Mouse (Mus musculus) liver, embryonic 15.5 days (tissue): Measurements from ENCODE around the gene Hs2st1. TPM values are rescaled to one million over a fixed set of nuclear protein-coding genes. Genes with fewer than 3 reads are reported as not detected.

Source experiments
- ATAC-seq: fragments of 200-750 bp; cut with Nextera tagmentation; 2 replicates; pipeline ENCODE4 v1.8.0; 2017; ENCODE audit warnings: moderate number of reproducible peaks, mild to moderate bottlenecking, moderate library complexity; ENCODE audit not compliant: insufficient read depth
- H3K27ac ChIP-seq: fragments of 300-500 bp; sonication (generic); replicated peaks from 2 replicates; pipeline ENCODE4 v1.5.1; 2015; ENCODE audit warnings: mild to moderate bottlenecking, inconsistent platforms
- H3K27me3 ChIP-seq: fragments of 300-500 bp; sonication (generic); 2 replicates; pipeline ENCODE4 v1.6.1; 2015; ENCODE audit warnings: mild to moderate bottlenecking, inconsistent platforms
- H3K36me3 ChIP-seq: fragments of 300-500 bp; sonication (generic); replicated peaks from 2 replicates; pipeline ENCODE4 v1.6.1; 2015; ENCODE audit warnings: moderate library complexity, mild to moderate bottlenecking, inconsistent platforms
- H3K4me1 ChIP-seq: fragments of 300-500 bp; sonication (generic); replicated peaks from 2 replicates; pipeline ENCODE4 v1.6.1; 2015; ENCODE audit warnings: inconsistent platforms
- H3K4me2 ChIP-seq: fragments of 300-500 bp; sonication (generic); 2 replicates; pipeline ENCODE4 v1.6.1; 2015; ENCODE audit warnings: moderate library complexity, mild to moderate bottlenecking, inconsistent platforms
- H3K4me3 ChIP-seq: fragments of 300-500 bp; sonication (generic); replicated peaks from 2 replicates; pipeline ENCODE4 v1.5.1; 2015; ENCODE audit warnings: mild to moderate bottlenecking, inconsistent platforms
- H3K9ac ChIP-seq: fragments of 300-500 bp; sonication (generic); 2 replicates; pipeline ENCODE4 v1.6.1; 2015; ENCODE audit warnings: moderate library complexity, mild to moderate bottlenecking, inconsistent platforms
- H3K9me3 ChIP-seq: fragments of 300-500 bp; sonication (generic); replicated peaks from 2 replicates; pipeline ENCODE4 v1.6.1; 2016; ENCODE audit warnings: inconsistent platforms
- WGBS: fragments of 180-500 bp; shearing (Covaris S2); methylation state at CpG from one replicate; pipeline ENCODE4 v1.1.7; 2015; ENCODE audit warnings: mixed read lengths; ENCODE audit not compliant: insufficient replicate concordance; 5-methylcytosine and 5-hydroxymethylcytosine counted together
- polyA plus RNA-seq: library from polyadenylated mRNA; unstranded; fragments of >200 nt; fragmentation: Nextera tagmentation; extraction: Ambion mirVana; gene quantifications from 2 replicates; pipeline ENCODE4 v1.2.1, GENCODE M21; 2015

Hs2st1 gene
- polyA plus RNA-seq, 1 experiment from 2014 or later, result 1.9 TPM

DNA sequence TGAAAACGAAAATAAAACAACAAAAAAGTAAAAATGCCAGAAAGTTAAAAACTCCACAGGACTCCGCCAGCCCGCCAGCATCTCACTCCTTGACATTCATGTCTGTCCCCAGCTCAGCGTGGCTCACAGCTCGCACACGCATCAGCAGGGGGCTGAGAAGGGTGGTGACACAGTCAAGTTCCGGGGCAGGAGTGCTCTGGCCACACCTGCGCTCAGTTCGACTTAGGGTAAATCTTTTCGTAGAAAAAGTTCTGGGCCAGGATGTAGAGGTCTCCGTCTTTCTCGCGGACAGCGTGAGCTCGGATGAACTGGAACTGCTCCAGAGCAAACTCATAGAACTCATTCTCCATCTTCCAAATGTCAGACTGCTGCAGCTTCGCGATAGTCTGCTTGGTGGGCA, 135.7 kb downstream of the Hs2st1 start:
- H3K9me3 ChIP-seq, result no peaks in the 10 kb centered on the region
- H3K36me3 ChIP-seq, result 0 out of 2 replicates have a peak, but pooled peaks cover 5% of the 10 kb centered on the region
- ATAC-seq, result no peak
- no peak overlapping the region for H3K9ac ChIP-seq
- H3K27me3 ChIP-seq, result no peaks in the 10 kb centered on the region
- no peak overlapping the region for H3K4me3 ChIP-seq
- H3K27ac ChIP-seq, result no peak overlapping the region
- WGBS, result 82% methylated on average over 17 of the region's 17 CpGs
- no peak overlapping the region for H3K4me2 ChIP-seq
- H3K4me1 ChIP-seq, result no peaks in the 10 kb centered on the region

GRCm38 (mm10) chr3:144433039-144433438, 136.9 kb downstream of the Hs2st1 start:
- H3K4me3 ChIP-seq, result no peak overlapping the region
- H3K27ac ChIP-seq, result no peak overlapping the region
- WGBS, result 71% methylated on average over 7 of the region's 7 CpGs
- H3K27me3 ChIP-seq, result no peaks in the 10 kb centered on the region
- no peak overlapping the region for H3K4me2 ChIP-seq
- no peaks in the 10 kb centered on the region for H3K9me3 ChIP-seq
- no peaks in the 10 kb centered on the region for H3K4me1 ChIP-seq
- ATAC-seq, result no peak
- no peak overlapping the region for H3K9ac ChIP-seq
- H3K36me3 ChIP-seq, result 0 out of 2 replicates have a peak, but pooled peaks cover 5% of the 10 kb centered on the region

- Histone ChIP-seq H3K27ac (no peak overlapping the region), H3K9ac (no peak overlapping the region), H3K4me3 (no peak overlapping the region), H3K4me1 (no peaks in the 10 kb centered on the region), H3K36me3 (0 out of 2 replicates have a peak, but pooled peaks cover 5% of the 10 kb centered on the region), H3K9me3 (no peaks in the 10 kb centered on the region), H3K4me2 (no peak overlapping the region), H3K27me3 (no peaks in the 10 kb centered on the region)
- no peak for ATAC-seq
- WGBS, result 73% methylated on average over 10 of the region's 10 CpGs
Measured at GRCm38 (mm10) chr3:144432143-144432577, 137.8 kb downstream of the Hs2st1 start.

- no peaks in the 10 kb centered on the region for H3K4me1 ChIP-seq
- H3K36me3 ChIP-seq, result no peaks in the 10 kb centered on the region
- H3K9ac ChIP-seq, result no peak overlapping the region
- 54% methylated on average over 8 of the region's 8 CpGs for WGBS
- no peak overlapping the region for H3K27ac ChIP-seq
- no peaks in the 10 kb centered on the region for H3K9me3 ChIP-seq
- no peak overlapping the region for H3K4me3 ChIP-seq
- ATAC-seq, result no peak
- H3K27me3 ChIP-seq, result no peaks in the 10 kb centered on the region
- no peak overlapping the region for H3K4me2 ChIP-seq
Measured at GRCm38 (mm10) chr3:144428514-144429431, 141.2 kb downstream of the Hs2st1 start.

- Histone ChIP-seq H3K4me1 (no peaks in the 10 kb centered on the region), H3K4me2 (no peak overlapping the region), H3K36me3 (no peaks in the 10 kb centered on the region), H3K9ac (no peak overlapping the region), H3K4me3 (no peak overlapping the region), H3K27me3 (no peaks in the 10 kb centered on the region), H3K27ac (no peak overlapping the region), H3K9me3 (no peaks in the 10 kb centered on the region)
- WGBS, result 77% methylated on average over 4 of the region's 4 CpGs
- ATAC-seq, result no peak
Measured at GRCm38 (mm10) chr3:144425041-144425448, 144.9 kb downstream of the Hs2st1 start.

- H3K27me3 ChIP-seq, result no peaks in the 10 kb centered on the region
- H3K9ac ChIP-seq, result no peak overlapping the region
- no peak overlapping the region for H3K27ac ChIP-seq
- WGBS, result 67% methylated on average over 7 of the region's 7 CpGs
- ATAC-seq, result no peak
- H3K4me2 ChIP-seq, result no peak overlapping the region
- no peaks in the 10 kb centered on the region for H3K9me3 ChIP-seq
- no peaks in the 10 kb centered on the region for H3K4me1 ChIP-seq
- no peak overlapping the region for H3K4me3 ChIP-seq
- no peaks in the 10 kb centered on the region for H3K36me3 ChIP-seq
Measured at GRCm38 (mm10) chr3:144421404-144422180, 148.4 kb downstream of the Hs2st1 start.

- H3K9ac ChIP-seq, result no peak overlapping the region
- H3K27ac ChIP-seq, result no peak overlapping the region
- no peaks in the 10 kb centered on the region for H3K9me3 ChIP-seq
- ATAC-seq, result no peak
- no peak overlapping the region for H3K4me2 ChIP-seq
- WGBS, result 64% methylated on average over 7 of the region's 7 CpGs
- H3K4me3 ChIP-seq, result no peak overlapping the region
- H3K4me1 ChIP-seq, result no peaks in the 10 kb centered on the region
- no peaks in the 10 kb centered on the region for H3K27me3 ChIP-seq
- H3K36me3 ChIP-seq, result no peaks in the 10 kb centered on the region
Measured at GRCm38 (mm10) chr3:144413821-144414220, 156.2 kb downstream of the Hs2st1 start.

DNA sequence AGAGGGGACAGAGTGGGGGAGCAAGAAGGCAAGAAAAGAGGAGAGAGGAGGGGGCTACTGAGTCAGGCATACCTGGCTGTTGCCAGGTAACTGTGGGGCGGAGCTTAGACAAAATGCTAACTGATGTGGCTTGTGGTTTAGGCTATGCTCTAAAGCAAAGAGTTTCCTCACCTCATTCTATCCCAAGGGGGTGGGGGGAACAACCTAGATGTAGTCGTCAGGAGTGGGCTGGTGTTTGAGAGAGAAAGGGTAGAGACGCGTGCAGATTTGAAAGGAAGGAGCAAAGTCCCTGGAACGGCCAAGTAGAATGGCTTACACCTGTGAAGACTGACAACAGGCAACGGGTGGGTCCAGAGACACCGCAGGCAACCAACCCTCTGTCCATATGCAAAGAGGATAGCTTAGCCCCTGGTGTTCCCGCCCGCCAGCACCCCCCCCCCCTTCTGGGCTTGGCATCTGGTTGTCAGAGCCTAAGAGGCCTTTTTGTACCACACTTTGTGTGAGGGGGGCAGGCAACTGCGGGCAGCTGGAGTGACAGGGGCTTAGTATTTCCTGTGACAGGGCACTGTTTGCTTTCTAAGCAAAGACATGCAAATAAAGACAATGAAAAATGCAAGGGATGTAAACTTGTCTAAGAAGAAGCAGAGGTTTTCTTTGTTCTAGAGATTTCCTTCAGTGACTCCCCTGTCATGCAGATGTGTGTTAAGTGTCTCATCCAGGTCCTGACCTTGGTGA, 157.3 kb downstream of the Hs2st1 start:
- no peaks in the 10 kb centered on the region for H3K9me3 ChIP-seq
- H3K4me1 ChIP-seq, result no peaks in the 10 kb centered on the region
- no peaks in the 10 kb centered on the region for H3K36me3 ChIP-seq
- no peak overlapping the region for H3K27ac ChIP-seq
- no peak overlapping the region for H3K4me3 ChIP-seq
- no peaks in the 10 kb centered on the region for H3K27me3 ChIP-seq
- H3K4me2 ChIP-seq, result no peak overlapping the region
- ATAC-seq, result no peak
- 7% methylated on average over 10 of the region's 10 CpGs for WGBS
- H3K9ac ChIP-seq, result no peak overlapping the region

DNA sequence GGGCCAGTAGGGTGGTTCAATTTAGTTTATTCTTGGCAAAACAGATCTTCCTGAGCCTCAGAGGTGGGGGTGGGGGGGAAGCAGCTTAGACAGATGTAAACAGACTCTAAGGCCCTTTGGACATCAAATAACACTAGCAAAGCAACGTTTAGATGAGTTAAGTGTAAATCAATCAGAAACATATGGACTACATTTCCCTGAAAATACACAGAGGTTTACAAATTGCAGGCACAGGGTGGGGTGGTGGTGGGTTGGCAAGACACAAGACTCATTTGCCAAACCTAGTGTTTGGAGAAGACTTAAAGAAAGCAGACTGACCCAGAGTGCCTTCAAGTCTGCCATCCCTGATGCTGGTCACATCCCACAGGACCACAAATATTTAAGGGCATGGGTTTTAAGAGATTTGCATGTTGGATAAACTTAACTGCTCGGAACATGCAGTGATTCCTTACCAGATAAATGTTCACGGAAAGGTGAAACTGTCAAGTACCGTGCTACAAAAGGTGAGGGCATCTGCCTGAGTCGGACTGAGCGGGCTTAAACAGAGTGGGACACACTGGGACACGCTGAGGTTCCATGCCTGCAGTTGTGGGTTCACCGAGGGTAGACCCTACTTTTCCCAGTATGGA, 158.2 kb downstream of the Hs2st1 start:
- WGBS, result 18% methylated on average over 8 of the region's 8 CpGs
- no peaks in the 10 kb centered on the region for H3K9me3 ChIP-seq
- H3K27me3 ChIP-seq, result no peaks in the 10 kb centered on the region
- no peak overlapping the region for H3K9ac ChIP-seq
- no peak for ATAC-seq
- no peak overlapping the region for H3K4me3 ChIP-seq
- no peaks in the 10 kb centered on the region for H3K36me3 ChIP-seq
- H3K4me1 ChIP-seq, result no peaks in the 10 kb centered on the region
- H3K27ac ChIP-seq, result no peak overlapping the region
- H3K4me2 ChIP-seq, result no peak overlapping the region

- H3K4me2 ChIP-seq, result no peak overlapping the region
- no peaks in the 10 kb centered on the region for H3K27me3 ChIP-seq
- no peaks in the 10 kb centered on the region for H3K36me3 ChIP-seq
- H3K4me3 ChIP-seq, result no peak overlapping the region
- WGBS, result 22% methylated on average over 5 of the region's 5 CpGs
- no peak overlapping the region for H3K9ac ChIP-seq
- H3K4me1 ChIP-seq, result no peaks in the 10 kb centered on the region
- H3K27ac ChIP-seq, result no peak overlapping the region
- ATAC-seq, result no peak
- H3K9me3 ChIP-seq, result no peaks in the 10 kb centered on the region
Measured at GRCm38 (mm10) chr3:144411051-144411542, 158.9 kb downstream of the Hs2st1 start.
